Mouse (Mus musculus) liver, postnatal 0 days (tissue): ENCODE data around the gene Erf. TPM values are rescaled to one million over a fixed set of nuclear protein-coding genes. Genes with fewer than 3 reads are reported as not detected.
A peak's percentile ranks its signal among the peaks of the same experiment; 100 is the strongest.

Experiments used
- ATAC-seq: fragments of 200-750 bp; cut with Nextera tagmentation; 2 replicates; pipeline ENCODE4 v1.8.0; 2017; ENCODE audit warnings: mild to moderate bottlenecking, moderate library complexity
- DNase-seq: peaks from one replicate; pipeline ENCODE4 v3.0.0-alpha.2; 2016
- H3K27ac ChIP-seq: fragments of 300-500 bp; sonication (generic); 2 replicates; pipeline ENCODE4 v1.5.1; 2014; ENCODE audit warnings: antibody characterized with exemption, moderate library complexity, mild to moderate bottlenecking, low read depth
- H3K27me3 ChIP-seq: fragments of 300-500 bp; sonication (generic); 2 replicates; pipeline ENCODE4 v1.6.1; 2014; ENCODE audit warnings: low read length, control low read depth, mixed read lengths; ENCODE audit not compliant: insufficient read depth
- H3K36me3 ChIP-seq: fragments of 300-500 bp; sonication (generic); replicated peaks from 2 replicates; pipeline ENCODE4 v1.6.1; 2014; ENCODE audit warnings: mild to moderate bottlenecking, control low read depth, low read length, moderate library complexity, mixed read lengths; ENCODE audit not compliant: insufficient read depth
- H3K4me1 ChIP-seq: fragments of 300-500 bp; sonication (generic); 2 replicates; pipeline ENCODE4 v1.6.1; 2014; ENCODE audit warnings: antibody characterized with exemption, mild to moderate bottlenecking, control low read depth; ENCODE audit not compliant: insufficient read depth
- H3K4me2 ChIP-seq: fragments of 300-500 bp; sonication (generic); 2 replicates; pipeline ENCODE4 v1.6.1; 2014; ENCODE audit warnings: low read depth, mild to moderate bottlenecking, low read length, moderate library complexity, mixed read lengths
- H3K4me3 ChIP-seq: fragments of 300-500 bp; sonication (generic); 2 replicates; pipeline ENCODE4 v1.5.1; 2014; ENCODE audit warnings: low read depth, low read length
- H3K9ac ChIP-seq: fragments of 300-500 bp; sonication (generic); replicated peaks from 2 replicates; pipeline ENCODE4 v1.6.1; 2014; ENCODE audit warnings: mild to moderate bottlenecking, moderate library complexity
- H3K9me3 ChIP-seq: fragments of 300-500 bp; sonication (generic); 2 replicates; pipeline ENCODE4 v1.6.1; 2016; ENCODE audit warnings: mild to moderate bottlenecking, control low read depth, low read length, mixed read lengths
- CTCF ChIP-seq: sonication (generic); IDR thresholded peaks from 2 replicates; pipeline ENCODE4 v1.5.1; 2016; ENCODE audit warnings: antibody characterized with exemption, low read depth
- EP300 ChIP-seq: IDR thresholded peaks from 2 replicates; pipeline ENCODE4 v1.6.1; 2016; ENCODE audit warnings: antibody characterized with exemption, low read depth, mild to moderate bottlenecking
- WGBS: fragments of 180-500 bp; shearing (Covaris S2); extraction: QIAGEN DNeasy Blood & Tissue Kit; methylation state at CpG from one replicate; pipeline ENCODE4 v1.1.7; 2014; ENCODE audit not compliant: insufficient replicate concordance; 5-methylcytosine and 5-hydroxymethylcytosine counted together
- microRNA-seq: library from miRNA; unstranded; fragments of <30 nt; microRNA quantifications from one replicate; pipeline ENCODE4, GENCODE M21; 2016
- polyA plus RNA-seq: library from polyadenylated mRNA; unstranded; fragments of >200 nt; fragmentation: Nextera tagmentation; extraction: Ambion mirVana; gene quantifications from 2 replicates; pipeline ENCODE4 v1.2.1, GENCODE M21; 2015

The Erf gene
- polyA plus RNA-seq, 1 experiment from 2014 or later, result 4.6 TPM

DNA sequence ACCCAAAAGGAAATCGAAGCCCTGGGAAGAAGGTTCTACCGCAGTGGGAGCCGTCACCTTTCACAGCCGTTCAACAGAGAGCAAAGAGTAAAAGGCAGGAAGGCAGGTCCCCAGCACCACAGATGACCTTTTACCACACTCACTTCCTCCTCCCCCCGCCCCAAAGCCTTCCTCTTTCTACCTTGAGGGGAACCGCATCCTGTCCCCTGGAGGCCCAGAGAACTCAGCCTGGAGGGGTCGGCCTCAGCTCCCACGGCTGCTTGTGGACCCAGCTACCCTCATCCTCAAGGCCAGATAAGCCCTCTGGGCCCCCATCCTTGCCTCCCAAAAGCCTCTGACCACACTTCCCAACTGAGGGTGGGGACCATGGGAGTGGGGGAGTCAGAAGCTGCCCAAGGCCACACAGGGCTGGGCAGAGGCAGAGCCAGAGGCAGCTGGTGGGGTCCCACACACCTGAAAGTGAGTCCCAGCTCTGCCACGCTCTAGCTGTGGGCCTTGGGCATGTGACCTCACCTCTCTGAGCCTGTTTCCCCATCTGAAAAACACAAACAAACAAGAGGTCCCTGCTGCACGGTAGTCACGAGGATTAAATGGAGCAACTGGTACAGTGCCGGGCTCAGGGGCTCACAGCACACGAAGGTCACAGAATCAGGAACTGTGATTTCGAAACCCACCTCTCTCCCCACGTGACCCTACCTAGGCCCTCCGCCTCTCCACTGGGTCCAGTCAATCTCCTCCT, 45.0 kb downstream of the Erf start:
- peak; percentile 78 for ATAC-seq
- Histone ChIP-seq H3K9ac (peak overlapping the region; percentile 49), H3K36me3 (peaks cover 88% of the 10 kb centered on the region), H3K9me3 (no peaks in the 10 kb centered on the region), H3K4me2 (peak overlapping the region; percentile 61), H3K27ac (peak overlapping the region; percentile 92), H3K4me3 (peak overlapping the region; percentile 17; the same call in 1 of the 2 replicates), H3K4me1 (peaks cover 42% of the 10 kb centered on the region), H3K27me3 (no peaks in the 10 kb centered on the region)
- TF ChIP-seq CTCF (no peak), EP300 (no peak)
- WGBS, result 31% methylated on average over 16 of the region's 16 CpGs
- peak; percentile 63 for DNase-seq

DNA sequence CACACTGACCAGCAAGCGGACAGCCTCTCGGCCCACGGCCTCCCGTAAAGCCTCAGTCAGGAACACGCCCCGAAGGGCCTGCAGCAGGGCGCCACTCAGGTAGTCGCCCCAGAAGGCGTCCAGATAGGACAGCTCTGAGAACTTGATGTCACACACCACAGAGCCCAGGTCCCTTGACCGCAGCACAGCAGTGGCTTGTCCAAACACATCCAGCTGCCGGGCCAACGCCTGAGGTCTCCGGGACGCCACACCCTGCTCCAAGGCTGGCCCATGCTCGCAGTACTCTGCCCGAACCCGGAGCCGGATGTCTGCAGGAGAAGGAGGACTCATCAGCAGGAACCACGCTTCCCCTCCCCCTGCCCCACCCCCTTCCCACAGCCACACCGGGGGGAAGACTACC, 46.9 kb downstream of the Erf start:
- H3K27me3 ChIP-seq, result no peaks in the 10 kb centered on the region
- no peak overlapping the region for H3K9ac ChIP-seq
- no peak overlapping the region for H3K4me2 ChIP-seq
- H3K9me3 ChIP-seq, result no peaks in the 10 kb centered on the region
- peaks cover 27% of the 10 kb centered on the region for H3K4me1 ChIP-seq
- TF ChIP-seq CTCF, result no peak
- no peak for TF ChIP-seq EP300
- DNase-seq (no peak), ATAC-seq (no peak)
- no peak overlapping the region for H3K4me3 ChIP-seq
- H3K27ac ChIP-seq, result no peak overlapping the region
- peaks cover 73% of the 10 kb centered on the region for H3K36me3 ChIP-seq
- WGBS, result 78% methylated on average over 19 of the region's 20 CpGs

DNA sequence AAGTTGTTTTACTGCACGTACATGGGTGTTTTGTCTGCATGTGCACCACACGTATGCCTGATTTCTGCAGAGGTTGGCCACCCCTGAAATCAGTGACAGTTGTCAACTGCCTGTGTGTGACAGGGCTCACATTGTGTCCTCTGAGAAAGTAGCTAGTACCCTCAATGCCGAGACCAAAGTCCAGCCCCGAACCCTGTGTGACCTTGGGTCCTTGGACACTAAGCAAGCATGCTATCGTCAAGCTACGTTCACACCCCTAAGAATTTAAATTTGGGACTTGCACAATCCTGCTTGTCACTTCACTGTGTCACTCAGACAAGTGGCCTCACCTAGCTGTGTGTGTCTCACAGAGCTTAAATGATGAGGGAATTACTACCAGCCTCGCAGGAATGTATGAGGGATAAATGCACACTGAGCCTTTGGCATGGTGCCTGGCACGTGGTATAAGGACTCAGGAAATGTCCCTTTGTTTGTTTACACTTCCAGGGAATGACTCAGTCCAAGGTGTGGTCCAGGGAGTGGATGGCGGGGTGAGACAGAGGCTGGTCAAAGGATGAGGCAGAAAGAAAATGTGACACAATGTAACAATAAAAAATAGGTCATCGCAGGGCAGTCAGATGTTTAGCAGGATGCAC, 53.1 kb downstream of the Erf start:
- peaks cover 19% of the 10 kb centered on the region for H3K36me3 ChIP-seq
- H3K27me3 ChIP-seq, result no peaks in the 10 kb centered on the region
- no peak overlapping the region for H3K27ac ChIP-seq
- peak; percentile 90 for ATAC-seq
- TF ChIP-seq EP300 (peak; percentile 55), CTCF (no peak)
- WGBS, result 52% methylated on average over 10 of the region's 10 CpGs
- DNase-seq, result peak; percentile 71
- no peak overlapping the region for H3K4me2 ChIP-seq
- peaks cover 20% of the 10 kb centered on the region for H3K4me1 ChIP-seq
- no peak overlapping the region for H3K9ac ChIP-seq
- no peak overlapping the region for H3K4me3 ChIP-seq
- no peaks in the 10 kb centered on the region for H3K9me3 ChIP-seq

DNA sequence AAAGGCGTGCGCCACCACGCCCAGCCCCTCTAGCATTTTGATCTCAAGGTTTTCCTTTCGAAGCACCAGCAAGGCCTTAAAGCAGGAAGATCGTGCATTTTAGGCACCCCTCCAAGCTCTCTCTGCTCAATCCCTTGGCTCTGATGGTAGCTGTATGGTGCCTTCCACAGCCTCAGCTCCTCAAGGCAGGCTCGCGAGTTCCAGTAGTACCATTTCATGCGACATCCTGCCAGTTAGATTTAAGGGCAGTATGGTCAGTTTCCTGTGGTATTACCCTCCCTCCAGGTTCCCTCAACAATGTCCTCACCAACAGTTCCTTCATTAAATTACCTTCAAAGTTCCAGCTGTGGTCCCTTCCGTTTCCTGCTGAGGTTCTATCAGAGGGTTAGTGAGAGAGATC, 54.5 kb downstream of the Erf start:
- H3K4me2 ChIP-seq, result no peak overlapping the region
- H3K36me3 ChIP-seq, result peaks cover 5% of the 10 kb centered on the region; the same call in 1 of the 2 replicates
- no peak overlapping the region for H3K9ac ChIP-seq
- H3K27me3 ChIP-seq, result no peaks in the 10 kb centered on the region
- H3K4me1 ChIP-seq, result peaks cover 20% of the 10 kb centered on the region
- DNase-seq, result no peak
- 62% methylated on average over 9 of the region's 9 CpGs for WGBS
- no peaks in the 10 kb centered on the region for H3K9me3 ChIP-seq
- no peak for ATAC-seq
- no peak for TF ChIP-seq CTCF
- TF ChIP-seq EP300, result no peak
- H3K4me3 ChIP-seq, result no peak overlapping the region
- no peak overlapping the region for H3K27ac ChIP-seq

DNA sequence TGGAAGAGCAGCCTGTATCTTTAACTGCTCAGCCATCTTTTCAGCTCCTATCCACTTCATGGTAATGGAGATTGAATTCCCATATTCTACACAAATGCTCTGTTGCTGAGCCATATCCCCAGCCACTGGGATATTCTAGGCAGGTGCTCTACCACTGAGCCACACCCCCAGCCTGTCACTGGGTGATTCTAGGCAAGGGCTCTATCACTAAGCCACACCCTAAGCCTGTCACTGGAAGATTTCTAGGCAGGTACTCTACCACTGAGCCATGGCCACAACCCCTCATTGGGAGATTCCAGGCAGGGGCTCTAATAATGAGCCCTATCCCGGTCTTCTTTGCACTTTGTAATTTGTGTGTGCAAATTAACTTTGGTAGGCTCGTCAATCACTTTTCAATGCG, 55.4 kb downstream of the Erf start:
- H3K9ac ChIP-seq, result no peak overlapping the region
- H3K4me2 ChIP-seq, result peak overlapping the region; percentile 38
- no peaks in the 10 kb centered on the region for H3K27me3 ChIP-seq
- peak; percentile 46 for ATAC-seq
- 0 out of 2 replicates have a peak, but pooled peaks cover 1% of the 10 kb centered on the region for H3K36me3 ChIP-seq
- H3K4me3 ChIP-seq, result no peak overlapping the region
- peak overlapping the region; percentile 46; the same call in 1 of the 2 replicates for H3K27ac ChIP-seq
- H3K4me1 ChIP-seq, result peaks cover 20% of the 10 kb centered on the region
- TF ChIP-seq CTCF (no peak), EP300 (peak; percentile 71; the same call in 1 of the 2 replicates)
- DNase-seq, result no peak
- no peaks in the 10 kb centered on the region for H3K9me3 ChIP-seq
- 88% methylated on average over 3 of the region's 3 CpGs for WGBS

Small RNAs within 50 kb of the gene (microRNA-seq; reads per million reads assigned to microRNA genes)
- 1.6 reads per million for gene Mir7048

Other genes with a start within 250 kb of the Erf start
- gene Atp1a3, start 244.8 kb downstream of the Erf start, polyA plus RNA-seq, result 0.85 and 1.2 TPM in 2 replicates
- 0.69 and 0.76 TPM in 2 replicates for gene Grik5, start 178.4 kb downstream of the Erf start, polyA plus RNA-seq
- gene Zfp574, start 178.2 kb downstream of the Erf start, polyA plus RNA-seq, result 9.4 and 10.8 TPM in 2 replicates
- gene Pou2f2, start 71.0 kb downstream of the Erf start, polyA plus RNA-seq, result 2.0 and 2.9 TPM in 2 replicates
- gene Dedd2, start 30.1 kb downstream of the Erf start, polyA plus RNA-seq, result 19.2 and 21.1 TPM in 2 replicates
- 1.0 and 1.2 TPM in 2 replicates for gene Zfp526, start 29.3 kb downstream of the Erf start, polyA plus RNA-seq
- gene Gsk3a, start 12.9 kb downstream of the Erf start, polyA plus RNA-seq, result 4.3 and 5.1 TPM in 2 replicates
- 8.9 and 9.7 TPM in 2 replicates for gene Cic, start 16.9 kb upstream of the Erf start, polyA plus RNA-seq
- 23.4 and 25.4 TPM in 2 replicates for gene Pafah1b3, start 47.2 kb upstream of the Erf start, polyA plus RNA-seq
- not detected in 2 replicates for gene Prr19, start 50.6 kb upstream of the Erf start, polyA plus RNA-seq
- gene Tmem145, start 55.3 kb upstream of the Erf start, polyA plus RNA-seq, result not detected in 2 replicates
- gene Megf8, start 66.4 kb upstream of the Erf start, polyA plus RNA-seq, result 0.58 and 0.81 TPM in 2 replicates
- not detected in 2 replicates for gene Cnfn, start 119.0 kb upstream of the Erf start, polyA plus RNA-seq
- 5.2 and 5.5 TPM in 2 replicates for gene Lipe, start 147.9 kb upstream of the Erf start, polyA plus RNA-seq
- not detected in 2 replicates for gene Cxcl17, start 162.1 kb upstream of the Erf start, polyA plus RNA-seq
- gene Ceacam1, start 226.8 kb upstream of the Erf start, polyA plus RNA-seq, result 24.3 and 27.3 TPM in 2 replicates